In genomic region chrX:79517646-79518016, GRCm38 (mm10) we compare ENCODE assay signal across 9 mouse cellular contexts. TPM values are rescaled to one million over a fixed set of nuclear protein-coding genes. Genes with fewer than 3 reads are reported as not detected.
DNase-seq lines count a peak whose midpoint lies in the region; ATAC-seq and TF ChIP-seq lines count a peak whose summit lies in the region.
"Had no signal": no experiment of that assay in that cellular context is flagged by ENCODE, and none has a peak within 500 bp of the region (broad histone marks: within the 10 kb centered on the region; RNA-seq: fewer than 3 reads in every experiment).

No protein-coding gene starts in this region.

- peak overlapping the region; percentile 43 for H3K4me2 ChIP-seq in forebrain, embryonic 14.5 days (ENCODE audit: low read length)
- peak overlapping the region; percentile 51 for H3K4me2 ChIP-seq in limb, embryonic 12.5 days
- peak overlapping the region; percentile 55 for H3K4me2 ChIP-seq in neural tube, embryonic 15.5 days

- H3K4me1 ChIP-seq in forebrain, embryonic 14.5 days (ENCODE audit: control insufficient read depth, insufficient read depth, low read length), result no peaks in the 10 kb centered on the region
- H3K4me1 ChIP-seq in limb, embryonic 12.5 days (replicated peaks), result no peaks in the 10 kb centered on the region
- H3K4me1 ChIP-seq in neural tube, embryonic 15.5 days, result no peaks in the 10 kb centered on the region

- H3K27ac ChIP-seq in left cerebral cortex, adult 2 months, result no peak overlapping the region
- H3K27ac ChIP-seq in forebrain, embryonic 14.5 days (ENCODE audit: low read depth, low read length), result no peak overlapping the region
- H3K27ac ChIP-seq in limb, embryonic 12.5 days, result no peak overlapping the region
- no peak overlapping the region for H3K27ac ChIP-seq in neural tube, embryonic 15.5 days (replicated peaks)

- WGBS in forebrain, embryonic 14.5 days, result 56% methylated on average over 1 of the region's 1 CpGs
- 83% methylated on average over 1 of the region's 1 CpGs for WGBS in limb, embryonic 12.5 days
- WGBS in neural tube, embryonic 15.5 days, result 77% methylated on average over 1 of the region's 1 CpGs

- TF ChIP-seq CTCF in left cerebral cortex, adult 2 months (IDR thresholded peaks at IDR 0.05), result no peak

- peak overlapping the region; percentile 40 for H3K4me3 ChIP-seq in left cerebral cortex, adult 2 months
- peak overlapping the region; percentile 36 for H3K4me3 ChIP-seq in forebrain, embryonic 14.5 days (ENCODE audit: low read depth, low read length)
- peak overlapping the region; percentile 40 for H3K4me3 ChIP-seq in limb, embryonic 12.5 days (replicated peaks)
- H3K4me3 ChIP-seq in neural tube, embryonic 15.5 days (replicated peaks), result peak overlapping the region; percentile 46

- intact Hi-C loops in left cerebral cortex, adult 2 months (cut with DNase I), result loop anchor here (10.0 kb wide), 1 partner anchor 723 kb away; no protein-coding TSS in a partner anchor
- intact Hi-C loops in left cerebral cortex, postnatal 10 days (cut with DNase I), result no loop called here

- DNase-seq in left cerebral cortex, adult 2 months (ENCODE audit: extremely low spot score in 1 of 2, low spot score in 2 of 2), result no peak
- no peak for DNase-seq in left cerebral cortex, postnatal 10 days (ENCODE audit: extremely low spot score in 1 of 2, low spot score in 2 of 2)
- no peak for DNase-seq in forebrain, embryonic 14.5 days (ENCODE audit: low spot score)
- no peak for DNase-seq in cerebellum, postnatal 10 days
- DNase-seq in left cerebral cortex, adult 11 months (ENCODE audit: low spot score), result no peak
- no peak for DNase-seq in cerebellum, postnatal 36 days

- no peaks in the 10 kb centered on the region for H3K27me3 ChIP-seq in forebrain, embryonic 14.5 days (replicated peaks; ENCODE audit: control insufficient read depth, insufficient read depth, low read length)
- no peaks in the 10 kb centered on the region for H3K27me3 ChIP-seq in limb, embryonic 12.5 days
- no peaks in the 10 kb centered on the region for H3K27me3 ChIP-seq in neural tube, embryonic 15.5 days (replicated peaks)

- H3K36me3 ChIP-seq in forebrain, embryonic 14.5 days (ENCODE audit: control insufficient read depth, insufficient read depth, low read length), result no peaks in the 10 kb centered on the region
- H3K36me3 ChIP-seq in limb, embryonic 12.5 days, result no peaks in the 10 kb centered on the region
- H3K36me3 ChIP-seq in neural tube, embryonic 15.5 days, result no peaks in the 10 kb centered on the region

- no peak for ATAC-seq in forebrain, embryonic 14.5 days
- ATAC-seq in limb, embryonic 12.5 days (ENCODE audit: insufficient number of reproducible peaks, insufficient read depth, low FRiP score, low TSS enrichment, low read depth), result no peak
- ATAC-seq in neural tube, embryonic 15.5 days (ENCODE audit: low FRiP score), result no peak

- no peak overlapping the region for H3K9ac ChIP-seq in forebrain, embryonic 14.5 days (ENCODE audit: low read length)
- no peak overlapping the region for H3K9ac ChIP-seq in limb, embryonic 12.5 days (replicated peaks)
- no peak overlapping the region for H3K9ac ChIP-seq in neural tube, embryonic 15.5 days (replicated peaks)

- no peaks in the 10 kb centered on the region for H3K9me3 ChIP-seq in forebrain, embryonic 14.5 days (replicated peaks; ENCODE audit: control insufficient read depth, low read length)
- H3K9me3 ChIP-seq in limb, embryonic 12.5 days, result no peaks in the 10 kb centered on the region
- H3K9me3 ChIP-seq in neural tube, embryonic 15.5 days (replicated peaks), result no peaks in the 10 kb centered on the region

RNA-seq across cellular contexts. Expression of gene Gm7173, which starts 0.5 kb away (rescaled TPM):
- 1 to 10 TPM in 1 of 2 experiments, under 1 TPM in 1; 0.75 to 1.1 TPM for total RNA-seq in left cerebral cortex, adult 2 months (2021)
- total RNA-seq in left cerebral cortex, postnatal 10 days (2021), result under 1 TPM; 0.93 to 0.99 TPM
- 0.75 and 1.3 TPM in 2 replicates for polyA plus RNA-seq in forebrain, embryonic 14.5 days (2014; fragmentation: Nextera tagmentation; extraction: Ambion mirVana)
- 0.33 and 0.89 TPM in 2 replicates for polyA plus RNA-seq in limb, embryonic 12.5 days (2016; fragmentation: Nextera tagmentation; extraction: Ambion mirVana)
- polyA plus RNA-seq in neural tube, embryonic 15.5 days (2015; fragmentation: Nextera tagmentation; extraction: Ambion mirVana), result 0.82 and 0.86 TPM in 2 replicates
- polyA plus RNA-seq: small intestine, adult 2 months had no signal
